Mouse (Mus musculus): ENCODE measurements around the gene Echdc3. TPM values are rescaled to one million over a fixed set of nuclear protein-coding genes. Genes with fewer than 3 reads are reported as not detected.
A peak's percentile ranks its signal among the peaks of the same experiment; 100 is the strongest.

Echdc3 gene
- polyA plus RNA-seq, 1 experiment from 2014 or later: 6.0 TPM

GRCm38 (mm10) chr2:6212327-6212723 is 508 bp downstream of the Echdc3 start:
- WGBS: 36% methylated on average over 9 of the region's 9 CpGs
- no peaks in the 10 kb centered on the region for H3K27me3 ChIP-seq
- peak overlapping the region; percentile 70 for H3K4me2 ChIP-seq
- H3K4me3 ChIP-seq: peak overlapping the region; percentile 46
- H3K27ac ChIP-seq: peak overlapping the region; percentile 86
- H3K9me3 ChIP-seq: no peaks in the 10 kb centered on the region
- no peak for ATAC-seq (ENCODE audit: insufficient number of reproducible peaks, low FRiP score, low TSS enrichment, low read depth)
- H3K36me3 ChIP-seq: no peaks in the 10 kb centered on the region
- H3K4me1 ChIP-seq: peaks cover 10% of the 10 kb centered on the region
- peak overlapping the region; percentile 51; the same call in 1 of the 2 replicates for H3K9ac ChIP-seq

- H3K9me3 ChIP-seq: no peaks in the 10 kb centered on the region
- no peak overlapping the region for H3K9ac ChIP-seq
- H3K36me3 ChIP-seq: no peaks in the 10 kb centered on the region
- no peaks in the 10 kb centered on the region for H3K27me3 ChIP-seq
- no peak overlapping the region for H3K27ac ChIP-seq
- 85% methylated on average over 6 of the region's 6 CpGs for WGBS
- H3K4me1 ChIP-seq: peaks cover 10% of the 10 kb centered on the region
- H3K4me3 ChIP-seq: no peak overlapping the region
- no peak for ATAC-seq (ENCODE audit: insufficient number of reproducible peaks, low FRiP score, low TSS enrichment, low read depth)
- H3K4me2 ChIP-seq: no peak overlapping the region
Measured at GRCm38 (mm10) chr2:6210840-6211239, 2.0 kb downstream of the Echdc3 start.

- Histone ChIP-seq H3K27me3 (no peaks in the 10 kb centered on the region), H3K9ac (no peak overlapping the region), H3K4me1 (peaks cover 10% of the 10 kb centered on the region), H3K36me3 (no peaks in the 10 kb centered on the region), H3K4me3 (no peak overlapping the region), H3K4me2 (no peak overlapping the region), H3K27ac (no peak overlapping the region), H3K9me3 (no peaks in the 10 kb centered on the region)
- 83% methylated on average over 3 of the region's 3 CpGs for WGBS
- ATAC-seq (ENCODE audit: insufficient number of reproducible peaks, low FRiP score, low TSS enrichment, low read depth): no peak
Measured at GRCm38 (mm10) chr2:6209746-6210145, 3.1 kb downstream of the Echdc3 start.

GRCm38 (mm10) chr2:6209116-6209515 is 3.7 kb downstream of the Echdc3 start:
- no peak for ATAC-seq (ENCODE audit: insufficient number of reproducible peaks, low FRiP score, low TSS enrichment, low read depth)
- Histone ChIP-seq H3K4me3 (no peak overlapping the region), H3K4me1 (peaks cover 10% of the 10 kb centered on the region), H3K27ac (no peak overlapping the region), H3K4me2 (no peak overlapping the region), H3K9me3 (no peaks in the 10 kb centered on the region), H3K9ac (no peak overlapping the region), H3K27me3 (no peaks in the 10 kb centered on the region), H3K36me3 (no peaks in the 10 kb centered on the region)
- 72% methylated on average over 11 of the region's 11 CpGs for WGBS

- Histone ChIP-seq H3K36me3 (no peaks in the 10 kb centered on the region), H3K9me3 (no peaks in the 10 kb centered on the region), H3K9ac (no peak overlapping the region), H3K27ac (no peak overlapping the region), H3K27me3 (no peaks in the 10 kb centered on the region), H3K4me3 (no peak overlapping the region), H3K4me2 (no peak overlapping the region), H3K4me1 (peaks cover 8% of the 10 kb centered on the region)
- no peak for ATAC-seq (ENCODE audit: insufficient number of reproducible peaks, low FRiP score, low TSS enrichment, low read depth)
- WGBS: 84% methylated on average over 2 of the region's 2 CpGs
Measured at GRCm38 (mm10) chr2:6207736-6208135, 5.1 kb downstream of the Echdc3 start.

GRCm38 (mm10) chr2:6196363-6196973 is 16.4 kb downstream of the Echdc3 start:
- ATAC-seq (ENCODE audit: insufficient number of reproducible peaks, low FRiP score, low TSS enrichment, low read depth): no peak
- no peaks in the 10 kb centered on the region for H3K36me3 ChIP-seq
- no peaks in the 10 kb centered on the region for H3K27me3 ChIP-seq
- no peaks in the 10 kb centered on the region for H3K9me3 ChIP-seq
- WGBS: 38% methylated on average over 9 of the region's 10 CpGs
- no peak overlapping the region for H3K27ac ChIP-seq
- no peak overlapping the region for H3K4me3 ChIP-seq
- H3K4me2 ChIP-seq: no peak overlapping the region
- H3K4me1 ChIP-seq: peaks cover 14% of the 10 kb centered on the region; the same call in 1 of the 2 replicates
- H3K9ac ChIP-seq: no peak overlapping the region

GRCm38 (mm10) chr2:6195468-6196239 is 17.2 kb downstream of the Echdc3 start:
- Histone ChIP-seq H3K4me2 (no peak overlapping the region), H3K9ac (no peak overlapping the region), H3K27me3 (no peaks in the 10 kb centered on the region), H3K4me1 (peaks cover 14% of the 10 kb centered on the region; the same call in 1 of the 2 replicates), H3K27ac (no peak overlapping the region), H3K4me3 (no peak overlapping the region), H3K9me3 (no peaks in the 10 kb centered on the region), H3K36me3 (no peaks in the 10 kb centered on the region)
- 55% methylated on average over 15 of the region's 15 CpGs for WGBS
- ATAC-seq (ENCODE audit: insufficient number of reproducible peaks, low FRiP score, low TSS enrichment, low read depth): no peak

GRCm38 (mm10) chr2:6194497-6194896 is 18.3 kb downstream of the Echdc3 start:
- Histone ChIP-seq H3K9me3 (no peaks in the 10 kb centered on the region), H3K36me3 (no peaks in the 10 kb centered on the region), H3K4me3 (no peak overlapping the region), H3K27ac (peak overlapping the region; percentile 33; the same call in 1 of the 2 replicates), H3K27me3 (no peaks in the 10 kb centered on the region), H3K9ac (no peak overlapping the region), H3K4me2 (no peak overlapping the region), H3K4me1 (peaks cover 14% of the 10 kb centered on the region; the same call in 1 of the 2 replicates)
- ATAC-seq (ENCODE audit: insufficient number of reproducible peaks, low FRiP score, low TSS enrichment, low read depth): no peak
- WGBS: 69% methylated on average over 7 of the region's 7 CpGs

- Histone ChIP-seq H3K9me3 (no peaks in the 10 kb centered on the region), H3K27ac (no peak overlapping the region), H3K9ac (no peak overlapping the region), H3K4me2 (no peak overlapping the region), H3K27me3 (no peaks in the 10 kb centered on the region), H3K36me3 (no peaks in the 10 kb centered on the region), H3K4me1 (peaks cover 14% of the 10 kb centered on the region; the same call in 1 of the 2 replicates), H3K4me3 (no peak overlapping the region)
- ATAC-seq (ENCODE audit: insufficient number of reproducible peaks, low FRiP score, low TSS enrichment, low read depth): no peak
- WGBS: 43% methylated on average over 10 of the region's 10 CpGs
Measured at GRCm38 (mm10) chr2:6193591-6193973, 19.3 kb downstream of the Echdc3 start.

GRCm38 (mm10) chr2:6192820-6193590 is 19.8 kb downstream of the Echdc3 start:
- peak; percentile 49; the same call in 1 of the 2 replicates for ATAC-seq (ENCODE audit: insufficient number of reproducible peaks, low FRiP score, low TSS enrichment, low read depth)
- H3K4me3 ChIP-seq: no peak overlapping the region
- H3K27me3 ChIP-seq: no peaks in the 10 kb centered on the region
- H3K4me1 ChIP-seq: peaks cover 14% of the 10 kb centered on the region; the same call in 1 of the 2 replicates
- no peaks in the 10 kb centered on the region for H3K36me3 ChIP-seq
- no peaks in the 10 kb centered on the region for H3K9me3 ChIP-seq
- WGBS: 67% methylated on average over 20 of the region's 20 CpGs
- no peak overlapping the region for H3K4me2 ChIP-seq
- H3K9ac ChIP-seq: no peak overlapping the region
- H3K27ac ChIP-seq: no peak overlapping the region

GRCm38 (mm10) chr2:6190036-6190435 is 22.8 kb downstream of the Echdc3 start:
- Histone ChIP-seq H3K4me2 (no peak overlapping the region), H3K9ac (no peak overlapping the region)
- 83% methylated on average over 6 of the region's 6 CpGs for WGBS

GRCm38 (mm10) chr2:6189675-6189998 is 23.2 kb downstream of the Echdc3 start:
- WGBS: 62% methylated on average over 2 of the region's 2 CpGs
- no peak overlapping the region for H3K9ac ChIP-seq
- no peak overlapping the region for H3K4me3 ChIP-seq
- H3K27me3 ChIP-seq: no peaks in the 10 kb centered on the region
- H3K9me3 ChIP-seq: no peaks in the 10 kb centered on the region
- peaks cover 6% of the 10 kb centered on the region; the same call in 1 of the 2 replicates for H3K4me1 ChIP-seq
- H3K36me3 ChIP-seq: no peaks in the 10 kb centered on the region
- ATAC-seq (ENCODE audit: insufficient number of reproducible peaks, low FRiP score, low TSS enrichment, low read depth): no peak
- H3K27ac ChIP-seq: no peak overlapping the region
- H3K4me2 ChIP-seq: no peak overlapping the region

More at GRCm38 (mm10) chr2:6190036-6190435, 22.8 kb downstream of the Echdc3 start:
- no peak for ATAC-seq (ENCODE audit: insufficient number of reproducible peaks, low FRiP score, low TSS enrichment, low read depth)
- Histone ChIP-seq H3K4me3 (no peak overlapping the region), H3K36me3 (no peaks in the 10 kb centered on the region), H3K27ac (no peak overlapping the region), H3K4me1 (peaks cover 6% of the 10 kb centered on the region; the same call in 1 of the 2 replicates), H3K9me3 (no peaks in the 10 kb centered on the region), H3K27me3 (no peaks in the 10 kb centered on the region)
